Mouse (Mus musculus) regulatory T cell (primary cell): ENCODE results near the gene Akap12.

ENCODE experiments used
- in situ Hi-C: fragments of 300-600 bp; cut with MboI, MseI; formaldehyde crosslinking; loops from one replicate; pipeline ENCODE4 v1.15.1; 2025; ENCODE audit warnings: high pct_unique_total_duplicates

Akap12 gene

DNA sequence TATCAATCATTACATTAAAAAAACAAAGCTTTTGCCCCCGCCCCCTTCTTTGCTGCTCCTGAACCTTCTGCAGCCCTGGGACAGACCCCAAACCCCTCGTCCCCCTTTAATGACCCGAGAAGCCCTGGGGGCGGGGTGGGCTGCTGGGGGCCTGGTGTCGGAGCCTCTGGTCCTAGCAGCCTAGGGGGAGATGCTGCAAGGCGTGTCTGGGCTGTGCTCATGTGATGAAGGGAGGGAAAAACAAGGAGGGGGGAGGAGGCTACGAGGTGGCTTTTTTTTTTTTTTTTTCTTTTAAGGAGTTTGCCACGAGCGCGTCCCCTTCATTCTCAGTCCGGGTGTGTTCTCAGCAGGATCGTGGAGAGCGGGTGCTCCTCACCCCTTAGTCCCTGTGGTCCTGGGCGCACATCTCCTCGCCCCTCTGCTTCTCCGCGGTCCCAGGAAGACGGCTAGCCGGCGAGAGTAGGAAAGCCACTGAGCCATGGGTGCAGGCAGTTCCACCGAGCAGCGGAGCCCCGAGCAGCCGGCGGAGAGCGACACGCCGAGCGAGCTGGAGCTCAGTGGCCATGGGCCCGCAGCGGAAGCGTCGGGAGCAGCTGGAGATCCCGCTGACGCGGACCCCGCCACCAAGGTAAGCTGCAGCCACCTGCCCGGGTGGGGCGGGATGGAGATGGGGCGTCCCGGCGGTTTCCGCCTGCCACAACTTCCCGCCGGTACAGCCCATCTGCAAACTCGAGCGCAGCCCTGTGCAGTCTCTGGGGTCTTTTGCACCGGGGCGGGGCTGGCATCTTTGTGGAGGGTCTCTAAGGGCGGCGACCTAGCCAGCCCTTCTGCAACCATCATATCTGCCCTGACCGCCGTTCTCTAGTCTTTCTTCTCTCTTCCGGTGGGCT lies at the start of gene Akap12:
Gene Akap12 (plus strand): TSS at position 340 of the 890 bp plus-strand sequence.
- in situ Hi-C loops = no loop called here

DNA sequence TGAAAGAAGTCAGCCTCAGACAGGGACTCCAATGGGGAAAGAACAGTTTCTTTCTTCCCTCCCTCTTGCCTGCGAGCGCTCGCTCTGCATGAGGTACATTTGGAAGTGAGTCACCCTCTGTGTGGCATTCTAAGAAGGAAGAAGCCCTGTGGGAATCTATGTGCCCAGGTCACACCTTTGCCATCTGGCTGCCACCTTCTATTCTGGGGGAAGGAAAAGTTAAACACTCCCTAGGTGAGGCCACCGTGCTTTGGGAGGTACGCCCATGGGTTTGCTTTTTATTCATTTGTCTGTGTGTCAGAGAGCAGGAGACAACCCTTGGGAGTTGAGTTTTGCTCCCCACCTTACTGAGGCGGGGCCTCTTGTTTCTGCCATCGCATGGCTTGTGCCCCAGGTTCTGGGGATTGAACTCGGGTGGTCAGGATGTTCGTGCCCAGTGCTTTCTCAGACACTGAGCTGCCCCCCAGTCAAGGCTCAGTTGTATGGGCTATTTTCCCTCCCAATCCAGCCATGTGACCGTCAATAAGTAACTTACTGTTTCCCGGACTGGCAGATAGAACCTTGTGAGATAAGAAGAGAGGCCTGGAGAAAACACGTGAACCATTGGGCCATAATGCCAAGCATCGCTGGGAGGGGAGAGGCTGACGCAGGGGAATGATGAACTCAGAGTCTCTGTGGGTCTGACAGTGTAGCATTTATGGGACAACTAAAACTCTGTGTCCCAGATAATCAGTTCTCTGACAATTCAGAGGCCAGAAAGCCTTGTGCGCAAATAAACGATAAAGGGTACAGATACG lies 35.4 kb upstream of the Akap12 start:
- in situ Hi-C loops = no loop called here

DNA sequence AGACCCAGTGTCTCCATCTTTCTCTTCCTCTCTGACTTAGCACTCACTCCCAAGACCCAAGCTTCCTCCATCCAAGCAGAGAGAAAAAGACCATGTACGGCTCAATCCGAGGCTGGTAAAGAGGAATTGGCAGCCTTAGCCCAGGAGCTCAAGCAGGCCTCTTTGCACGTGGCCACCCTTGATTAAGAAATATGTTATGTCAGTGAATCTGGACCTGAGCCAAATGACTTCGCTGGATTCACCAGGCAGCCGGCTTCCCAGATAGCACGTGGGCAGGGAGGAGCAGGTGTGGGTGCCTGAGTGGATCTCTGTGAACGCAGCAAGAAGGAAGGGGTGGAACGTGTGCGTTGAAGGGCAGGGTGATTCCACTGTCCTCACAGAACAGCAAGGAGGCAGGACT lies 33.1 kb upstream of the Akap12 start:
- in situ Hi-C loops = no loop called here

DNA sequence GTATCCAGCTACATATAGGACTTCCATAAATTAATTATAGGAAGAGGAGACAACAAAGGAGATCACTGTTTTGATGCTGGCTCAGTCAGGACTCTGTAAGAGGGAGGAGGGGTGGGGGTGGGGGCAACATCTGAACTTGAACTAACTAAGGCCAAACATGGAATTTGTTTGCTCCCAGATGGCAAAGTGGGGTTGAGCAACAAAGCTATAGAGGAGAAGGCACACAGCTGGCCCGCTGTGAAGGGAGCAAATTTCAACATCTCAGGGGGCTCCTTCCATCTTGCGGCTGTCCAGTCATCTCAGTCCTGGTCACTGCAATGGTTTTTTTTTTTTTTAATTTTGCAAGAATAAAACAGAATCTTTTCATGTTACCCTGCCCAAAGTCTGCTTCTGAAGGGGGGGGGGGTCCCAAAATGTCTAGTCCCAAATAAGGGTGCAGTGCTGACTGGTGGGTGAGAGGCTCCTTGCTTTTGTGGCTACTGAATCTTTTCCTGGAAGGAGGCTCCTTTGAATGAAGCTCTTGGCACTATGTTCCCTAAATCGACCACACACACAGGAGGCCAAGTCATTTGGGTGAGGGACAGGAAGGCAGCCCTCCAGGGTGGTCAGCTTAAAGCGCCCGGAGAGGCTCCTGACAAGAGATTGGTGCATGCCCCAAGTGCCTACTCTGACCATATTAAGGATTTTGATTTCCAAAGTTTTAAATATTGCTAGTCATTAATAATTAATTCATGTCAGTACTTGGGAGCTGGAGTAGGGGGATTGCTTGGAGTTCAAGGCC lies 26.2 kb upstream of the Akap12 start:
- in situ Hi-C loops = no loop called here

DNA sequence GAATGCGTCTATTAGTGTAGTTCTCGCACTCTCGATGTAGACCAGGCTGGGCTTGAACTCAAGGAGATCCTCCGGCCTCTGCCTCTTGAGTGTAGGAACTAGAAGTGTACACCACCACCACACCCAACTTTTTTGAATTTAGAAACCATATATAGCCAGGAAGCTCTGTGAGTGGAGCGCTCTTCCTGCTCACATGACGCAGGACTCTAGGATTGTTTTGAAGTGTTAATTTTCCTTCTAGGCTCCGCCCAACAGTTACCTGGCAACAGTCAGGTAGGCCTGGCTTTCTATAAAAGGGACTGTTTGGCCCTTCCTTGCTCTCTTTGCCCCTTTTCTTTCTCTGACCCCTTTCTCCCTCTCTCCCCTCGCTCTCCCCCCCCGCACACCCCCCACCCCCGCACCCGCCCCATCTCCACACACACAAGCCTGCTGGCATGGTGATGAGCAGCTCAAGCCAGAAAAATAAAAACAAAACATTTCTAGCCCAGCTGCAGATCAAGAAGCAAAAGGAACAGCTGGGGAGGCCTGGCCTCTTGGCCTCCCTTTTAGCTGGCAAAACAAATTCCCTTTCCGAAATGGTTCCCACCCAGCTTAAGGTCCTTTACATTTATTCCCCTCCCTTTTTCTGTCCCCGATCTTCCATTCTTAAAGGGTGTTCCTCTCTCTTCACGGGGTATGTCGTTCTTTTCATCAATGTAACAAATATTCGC lies 22.4 kb upstream of the Akap12 start:
- in situ Hi-C loops = no loop called here

DNA sequence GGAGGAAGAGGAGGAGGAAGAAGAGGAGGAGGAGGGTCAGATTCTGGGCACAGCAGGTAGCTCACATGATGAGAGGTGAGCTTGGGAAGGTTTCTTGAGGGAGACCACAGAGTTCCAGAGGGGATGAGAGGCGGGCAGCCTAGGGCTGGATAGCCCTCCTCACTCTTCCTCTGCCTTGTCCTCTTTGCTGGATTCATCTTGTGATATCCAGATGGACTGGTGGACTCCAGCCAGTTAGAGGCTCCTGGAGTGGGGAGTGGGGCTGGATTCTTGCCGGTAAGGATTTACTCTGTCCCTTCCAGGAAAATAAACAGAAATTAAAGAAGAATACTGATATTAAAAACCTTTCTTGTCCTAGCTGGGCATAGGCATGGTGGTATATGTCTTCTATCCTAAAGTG lies 20.4 kb upstream of the Akap12 start:
- in situ Hi-C loops = no loop called here

DNA sequence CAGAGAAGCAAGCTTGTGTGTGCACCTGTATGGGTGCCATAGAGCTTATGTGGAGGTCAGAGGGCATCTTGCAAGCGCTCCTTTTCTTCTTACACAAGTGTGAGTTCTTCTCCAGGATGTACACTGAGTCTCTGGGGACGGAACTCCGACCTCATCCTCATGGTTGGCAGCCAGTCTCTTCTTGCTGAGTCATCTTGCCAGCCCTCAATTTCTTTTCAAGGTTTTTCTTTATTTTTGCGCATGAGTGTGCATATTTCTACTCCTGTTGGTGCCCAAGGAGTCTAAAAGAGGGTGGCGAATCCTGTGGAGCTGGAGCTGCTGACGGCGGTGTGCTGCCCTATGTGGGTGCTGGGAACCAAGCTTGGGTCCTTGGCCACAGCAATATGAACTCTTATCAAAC lies 19.8 kb upstream of the Akap12 start:
- in situ Hi-C loops = no loop called here

DNA sequence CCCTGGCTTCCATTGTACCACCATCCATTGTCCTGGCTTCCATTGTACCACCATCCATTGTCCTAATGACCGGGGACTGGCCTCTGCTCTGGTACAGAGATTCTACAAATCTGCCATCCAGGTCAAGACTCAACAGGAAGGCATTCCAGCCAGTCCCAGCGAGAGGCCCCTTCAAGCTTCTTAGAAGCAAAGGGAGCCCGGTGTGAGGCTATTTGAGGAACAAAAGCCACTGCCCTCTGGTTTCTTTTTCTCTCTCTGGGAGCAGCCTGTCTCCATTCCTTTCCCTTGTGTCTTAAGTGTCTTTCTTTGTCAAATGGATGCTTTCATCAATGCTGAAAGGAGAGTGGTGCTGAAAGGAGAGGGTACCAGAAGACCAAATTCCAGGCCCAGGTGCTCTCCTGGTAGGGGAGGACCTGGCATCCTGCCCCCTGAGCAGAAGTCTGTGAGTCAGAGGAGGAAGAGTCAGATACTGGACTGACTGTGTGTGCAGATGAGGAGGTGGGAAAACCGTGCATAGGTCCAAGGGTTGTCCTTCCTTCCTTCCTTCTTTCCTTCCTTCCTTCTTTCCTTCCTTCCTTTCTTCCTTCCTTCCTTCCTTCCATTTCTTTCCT lies 16.8 kb upstream of the Akap12 start:
- in situ Hi-C loops = no loop called here

DNA sequence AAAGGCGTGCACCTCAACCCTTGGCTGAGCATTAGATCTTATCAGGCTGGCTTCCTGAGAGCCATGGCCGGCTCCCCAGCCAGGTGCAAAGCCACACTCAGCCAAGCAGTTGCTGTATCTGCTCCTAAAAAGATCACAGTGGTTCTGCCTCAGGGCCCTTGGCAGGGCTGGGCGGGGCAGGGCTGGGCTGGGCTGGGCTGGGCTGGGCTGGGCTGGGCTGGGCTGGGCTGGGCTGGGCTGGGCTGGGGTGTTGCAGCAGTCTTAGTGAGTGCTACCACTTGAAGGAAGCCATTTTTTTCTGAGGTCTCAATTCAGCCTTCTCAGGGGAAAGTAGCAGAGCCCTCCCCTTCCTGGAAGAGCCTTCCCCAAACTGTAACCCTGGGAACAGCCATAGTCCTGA lies 15.5 kb upstream of the Akap12 start:
- in situ Hi-C loops = no loop called here

DNA sequence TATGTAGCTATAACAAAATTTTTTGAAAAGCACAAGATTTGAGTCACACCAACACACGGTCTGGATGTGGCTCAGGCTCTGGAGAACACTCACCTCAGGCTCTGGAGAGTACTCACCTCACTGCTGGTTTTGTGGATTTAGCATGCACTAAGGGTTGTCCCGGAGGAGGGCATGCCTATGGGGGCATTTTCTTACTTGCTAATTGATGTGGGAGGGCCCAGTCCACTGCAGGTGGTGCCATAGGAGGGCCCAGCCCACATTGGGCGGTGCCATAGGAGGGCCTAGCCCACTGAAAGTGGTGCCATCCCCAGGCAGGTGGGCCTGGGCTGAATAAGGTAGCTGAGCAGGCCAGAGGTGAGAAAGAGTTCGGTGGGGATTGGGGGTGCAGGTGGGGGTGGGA lies 12.6 kb upstream of the Akap12 start:
- in situ Hi-C loops = no loop called here

DNA sequence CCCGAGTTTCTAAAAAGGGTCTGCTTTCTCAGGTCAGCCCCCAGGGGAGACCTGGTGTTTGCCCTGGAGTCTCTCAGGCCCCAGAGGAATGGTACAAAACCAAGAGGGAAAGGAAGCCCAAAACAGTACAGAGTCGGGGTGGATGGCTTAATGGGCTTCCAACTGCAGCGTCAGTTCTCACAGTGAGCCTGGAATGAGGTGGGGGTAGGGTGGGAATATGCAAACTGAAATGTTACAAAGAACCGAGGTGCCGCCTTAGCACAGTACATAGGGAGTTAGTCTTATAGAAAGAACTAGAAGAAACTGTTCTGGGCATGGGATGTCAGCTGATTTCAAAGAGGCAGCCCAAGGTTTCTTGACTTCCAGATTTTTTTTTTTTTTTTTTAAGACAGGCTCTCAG lies 11.7 kb upstream of the Akap12 start:
- in situ Hi-C loops = no loop called here

DNA sequence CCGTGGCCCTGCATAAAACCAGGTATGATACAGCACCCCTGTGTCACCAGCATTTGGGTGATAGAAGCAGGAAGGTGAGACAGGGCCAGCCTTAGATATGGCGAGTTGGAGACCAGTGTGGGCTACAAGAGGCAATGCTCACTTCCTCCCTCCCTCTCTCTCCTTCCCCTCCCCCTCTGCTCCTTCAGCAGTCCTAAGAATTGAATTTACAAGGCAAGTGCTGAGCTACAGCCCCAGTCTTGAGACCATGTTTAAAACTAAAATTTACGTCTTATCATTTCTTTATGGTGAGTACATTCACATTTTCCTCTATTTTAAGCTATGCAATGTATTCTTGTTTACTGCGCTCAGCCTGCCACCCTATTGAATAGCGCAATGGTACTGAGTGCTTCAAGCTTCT lies 5.3 kb upstream of the Akap12 start:
- in situ Hi-C loops = no loop called here

DNA sequence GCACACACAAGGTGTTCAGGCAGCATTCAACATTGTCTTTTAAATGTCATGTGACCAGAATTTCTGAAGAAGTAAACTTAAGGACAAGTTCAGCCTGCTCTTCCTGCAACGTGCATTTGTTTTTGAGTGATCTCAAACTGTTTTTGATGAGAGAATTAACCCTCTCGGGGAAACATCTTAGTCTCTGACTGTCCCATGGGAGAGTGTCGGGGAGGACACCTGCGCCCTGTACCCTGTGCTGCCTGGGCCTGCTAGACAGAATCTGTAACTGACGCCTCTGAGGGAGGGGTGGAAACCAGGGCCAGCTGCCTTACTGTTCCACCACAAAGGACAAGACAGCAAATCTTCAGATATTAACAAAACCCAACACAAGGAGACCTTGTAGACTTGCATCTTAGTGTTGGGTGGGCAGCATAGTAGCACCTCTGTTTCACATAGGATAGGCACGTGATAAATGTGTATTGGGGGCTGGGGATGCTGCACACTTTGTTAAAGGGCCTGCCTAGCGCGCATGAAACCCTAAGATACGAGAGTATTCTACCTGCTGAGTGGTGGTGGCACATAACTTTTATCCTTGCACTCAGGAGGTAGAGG lies 4.7 kb upstream of the Akap12 start:
- in situ Hi-C loops = no loop called here

DNA sequence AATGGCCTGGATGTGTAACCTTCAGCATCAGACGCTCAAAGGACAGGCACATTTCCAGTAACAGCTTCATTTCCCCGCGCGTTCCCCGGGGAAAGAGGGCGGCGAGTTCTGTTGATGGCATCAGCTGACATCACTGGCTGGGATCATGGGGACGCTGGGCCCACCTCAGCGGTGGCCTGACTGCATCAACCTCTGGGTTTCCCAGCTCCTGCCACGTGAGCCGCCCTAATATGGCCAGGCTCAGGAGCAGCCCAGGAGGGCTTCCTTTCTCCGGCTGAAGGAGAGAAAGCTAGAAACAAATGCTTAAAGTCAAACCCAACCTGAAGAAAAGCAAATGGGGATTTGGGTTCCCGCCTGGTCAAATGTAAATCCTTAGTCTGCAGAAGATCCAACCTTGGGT lies 539 bp upstream of the Akap12 start:
- in situ Hi-C loops = no loop called here

DNA sequence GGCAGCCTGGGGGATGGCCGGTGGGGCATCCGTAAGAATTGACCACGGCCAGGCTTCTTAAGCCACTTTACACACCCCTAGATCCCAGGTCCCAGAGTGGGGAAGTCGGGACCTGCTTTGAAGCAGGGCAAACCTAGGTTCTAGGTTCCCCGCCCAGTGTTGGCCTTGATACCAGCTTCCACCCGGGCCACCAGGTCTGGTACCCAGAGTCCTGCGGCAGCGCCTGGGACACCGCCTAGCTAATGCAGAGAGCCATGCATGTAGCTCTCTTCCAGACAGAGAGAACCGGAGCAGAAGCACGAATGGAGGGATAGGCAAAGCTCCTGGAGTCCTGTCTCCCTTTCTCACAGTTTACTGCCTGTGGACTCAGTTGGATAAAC lies 741 bp downstream of the Akap12 start:
- in situ Hi-C loops = no loop called here

DNA sequence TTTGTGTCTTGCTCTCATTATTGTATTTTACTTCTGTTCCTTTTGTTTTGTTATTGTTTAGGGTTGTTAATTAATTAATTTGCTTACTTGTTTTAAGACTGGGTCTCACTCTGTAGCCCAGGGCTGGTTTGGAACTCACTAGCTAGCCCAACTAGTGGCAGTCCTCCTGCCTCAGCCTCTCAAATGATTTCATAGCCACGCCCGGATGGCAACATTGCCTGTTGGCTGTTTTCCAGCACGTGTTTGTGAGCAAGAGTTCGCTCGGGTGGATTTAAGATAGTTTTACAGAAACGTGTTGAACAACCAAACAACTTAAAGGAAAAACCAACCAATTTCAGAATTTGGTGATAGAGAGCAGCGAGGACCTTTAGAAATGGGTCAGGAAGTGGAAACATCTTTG lies 1.3 kb downstream of the Akap12 start:
- in situ Hi-C loops = no loop called here

DNA sequence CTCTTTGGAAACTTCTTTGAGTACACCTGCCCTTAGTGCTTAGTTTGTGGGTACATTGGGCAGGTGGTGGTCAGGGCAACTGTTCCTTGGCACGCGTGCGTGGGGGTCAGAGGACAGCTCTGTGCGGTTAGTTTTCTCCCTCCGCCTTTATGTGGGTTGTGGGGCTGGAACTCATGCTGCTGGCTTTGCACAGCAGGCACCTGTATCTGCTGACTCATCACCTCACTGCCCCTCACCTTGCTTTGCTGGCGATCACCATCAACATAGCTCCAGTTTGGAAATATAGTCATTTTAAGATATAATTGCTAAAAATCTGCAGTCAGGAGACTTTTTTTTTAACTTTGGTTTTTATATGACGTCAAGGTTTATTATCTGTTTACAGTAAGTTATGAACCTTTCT lies 2.0 kb downstream of the Akap12 start:
- in situ Hi-C loops = no loop called here

DNA sequence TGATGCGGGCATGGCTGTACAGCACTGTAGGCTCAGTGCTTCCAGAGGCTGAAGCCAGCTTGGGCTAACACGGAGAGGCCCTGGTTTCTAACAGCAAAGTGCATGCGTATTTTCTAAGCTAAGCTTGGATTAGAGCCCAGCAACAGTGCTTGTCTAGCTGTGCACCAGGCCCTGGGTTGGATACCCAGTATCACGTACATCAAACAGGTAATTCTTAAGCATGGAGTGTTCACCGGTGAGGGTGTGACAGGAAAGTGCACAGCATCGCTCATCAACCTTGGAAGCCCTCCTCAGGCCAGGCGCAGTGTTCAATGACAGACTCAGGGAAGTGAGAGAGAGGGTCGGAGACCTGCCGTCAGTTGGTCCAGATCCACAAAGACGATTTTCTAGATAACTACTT lies 9.4 kb downstream of the Akap12 start:
- in situ Hi-C loops = no loop called here

DNA sequence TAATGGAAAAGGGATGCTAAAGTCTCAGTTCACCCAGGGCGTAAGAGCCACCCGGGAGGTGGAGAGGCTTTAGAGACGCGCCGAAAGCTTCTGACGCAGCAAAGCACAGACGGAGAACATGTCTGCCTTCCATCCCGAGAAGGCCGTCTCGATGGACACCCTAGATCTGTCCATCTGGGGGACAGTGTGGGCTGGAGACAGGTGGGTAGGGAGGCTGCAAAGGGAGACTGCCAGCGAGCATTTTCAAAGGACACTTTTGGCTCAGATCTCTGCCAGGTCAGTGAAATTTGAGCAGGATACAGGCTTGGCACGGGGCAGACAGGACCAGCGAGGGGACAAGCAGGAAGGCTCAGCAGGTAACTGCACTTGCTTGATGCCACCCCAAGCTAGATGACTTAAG lies 9.9 kb downstream of the Akap12 start:
- in situ Hi-C loops = no loop called here

DNA sequence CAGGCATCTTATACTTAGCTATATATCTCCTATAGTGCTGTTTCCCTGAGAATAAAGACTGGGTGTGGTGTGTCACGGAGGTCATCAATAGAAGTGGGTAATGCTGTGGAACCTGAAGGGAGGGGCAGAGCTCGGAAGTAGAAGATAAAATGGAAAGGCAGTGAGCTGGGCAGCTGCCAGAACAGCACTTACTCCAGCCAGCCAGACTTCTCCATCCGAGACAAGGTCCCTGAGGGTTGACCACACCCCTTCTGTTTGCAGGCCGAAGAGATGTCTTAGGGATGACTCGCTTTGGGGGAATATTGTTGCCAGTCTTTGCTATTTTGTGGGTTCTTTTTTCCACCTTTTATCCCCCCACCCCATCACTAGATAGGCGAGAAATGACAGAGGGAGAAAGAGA lies 11.9 kb downstream of the Akap12 start:
- in situ Hi-C loops = no loop called here

DNA sequence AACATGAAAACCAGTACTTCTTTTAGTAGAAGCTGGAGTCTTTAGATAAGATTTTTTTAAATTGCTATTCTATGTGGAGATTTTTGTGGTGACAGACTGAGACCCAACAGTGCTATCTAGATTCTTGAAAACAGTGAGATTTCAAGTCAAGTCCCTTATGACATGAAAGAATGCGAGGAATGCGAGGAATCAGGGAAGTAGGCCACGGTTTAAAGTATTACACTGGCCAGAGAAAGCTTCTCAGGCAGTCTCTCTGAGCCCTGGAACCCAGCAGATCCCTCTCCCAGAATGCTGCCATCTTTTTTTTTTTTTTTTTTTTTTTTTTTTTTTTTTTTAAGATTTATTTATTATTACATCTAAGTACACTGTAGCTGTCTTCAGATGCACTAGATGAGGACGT lies 16.2 kb downstream of the Akap12 start:
- in situ Hi-C loops = no loop called here
